Mouse (Mus musculus): ENCODE measurements around the gene Gcdh.

GRCm38 (mm10) chr8:84912895-84913501 lies 19.3 kb upstream of the Gcdh start:
- no peak for TF ChIP-seq POU5F1 (IDR thresholded peaks at IDR 0.05; ENCODE audit: borderline replicate concordance, low read length)
- no peak for TF ChIP-seq CTCF (conservative IDR thresholded peaks at IDR 0.05; ENCODE audit: low read length)

Data from E14TG2a.4 (cell line).